Mouse (Mus musculus) T-helper 1 cell (primary cell): ENCODE data around the gene BC030499.

ENCODE experiments used
- in situ Hi-C: fragments of 300-600 bp; cut with MboI, MseI; formaldehyde crosslinking; loops from one replicate; pipeline ENCODE4 v1.15.1; 2025; ENCODE audit warnings: high pct_unique_total_duplicates

Gene BC030499

GRCm38 (mm10) chr11:78305272-78305671 lies 14.6 kb downstream of the BC030499 start:
- in situ Hi-C loops = no loop called here

GRCm38 (mm10) chr11:78310861-78311511 lies 20.3 kb downstream of the BC030499 start:
- in situ Hi-C loops = no loop called here

GRCm38 (mm10) chr11:78313662-78314061 lies 23.0 kb downstream of the BC030499 start:
- in situ Hi-C loops = no loop called here

GRCm38 (mm10) chr11:78318411-78318810 lies 27.8 kb downstream of the BC030499 start:
- in situ Hi-C loops = no loop called here

- in situ Hi-C loops = no loop called here
Observed at GRCm38 (mm10) chr11:78322076-78322831, 31.6 kb downstream of the BC030499 start.

- in situ Hi-C loops = no loop called here
Observed at GRCm38 (mm10) chr11:78322860-78323259, 32.2 kb downstream of the BC030499 start, which contains the start of gene Aldoc. Gene Aldoc (plus strand): TSS chr11:78322968.

GRCm38 (mm10) chr11:78324000-78324785 lies 33.6 kb downstream of the BC030499 start:
- in situ Hi-C loops = no loop called here

- in situ Hi-C loops = no loop called here
Observed at GRCm38 (mm10) chr11:78324965-78325364, 34.3 kb downstream of the BC030499 start.

- in situ Hi-C loops = no loop called here
Observed at GRCm38 (mm10) chr11:78327215-78327614, 36.6 kb downstream of the BC030499 start.

- in situ Hi-C loops = no loop called here
Observed at GRCm38 (mm10) chr11:78327634-78328511, 37.2 kb downstream of the BC030499 start, which contains the start of gene Pigs. Gene Pigs (plus strand): TSS chr11:78328415.

GRCm38 (mm10) chr11:78328512-78329056 lies 37.9 kb downstream of the BC030499 start:
- in situ Hi-C loops = no loop called here

GRCm38 (mm10) chr11:78332676-78333075 lies 42.0 kb downstream of the BC030499 start:
- in situ Hi-C loops = no loop called here

GRCm38 (mm10) chr11:78333992-78334391 lies 43.4 kb downstream of the BC030499 start:
- in situ Hi-C loops = no loop called here

GRCm38 (mm10) chr11:78337040-78337439 lies 46.4 kb downstream of the BC030499 start:
- in situ Hi-C loops = no loop called here

GRCm38 (mm10) chr11:78341702-78342101 lies 51.1 kb downstream of the BC030499 start:
- in situ Hi-C loops = no loop called here

- in situ Hi-C loops = no loop called here
Observed at GRCm38 (mm10) chr11:78343381-78344327, 53.0 kb downstream of the BC030499 start, which contains the start of gene Unc119. Gene Unc119 (plus strand): TSS chr11:78343482.

- in situ Hi-C loops = no loop called here
Observed at GRCm38 (mm10) chr11:78344328-78344889, 53.8 kb downstream of the BC030499 start.

GRCm38 (mm10) chr11:78344890-78345715 lies 54.5 kb downstream of the BC030499 start:
- in situ Hi-C loops = no loop called here
